Mouse (Mus musculus): Measurements from ENCODE around the gene Nop9.

- TF ChIP-seq CTCF (IDR thresholded peaks at IDR 0.05; ENCODE audit: extremely low read depth, insufficient read depth, low read length) (no peak), POLR2A (IDR thresholded peaks at IDR 0.05; ENCODE audit: extremely low read depth, insufficient read depth, low read length) (no peak)
Observed at GRCm38 (mm10) chr14:55747051-55747847, 1.8 kb downstream of the Nop9 start.

Measured in cortical plate, adult 2 months (tissue).